Mouse (Mus musculus) ES-E14 (cell line): ENCODE data around the gene Tnfrsf23.
"Not testable (repeated sequence)": the region's sequence is repeated elsewhere in the genome, so short reads cannot be mapped to it uniquely, and the experiment has no call there.

Experiments used
- HCFC1 ChIP-seq: IDR thresholded peaks from 2 replicates; pipeline ENCODE4 v1.6.1; 2012; ENCODE audit warnings: low read length, inconsistent platforms, borderline replicate concordance; ENCODE audit not compliant: insufficient read depth
- MAFK ChIP-seq: IDR thresholded peaks from 2 replicates; pipeline ENCODE4 v1.6.1; 2014; ENCODE audit warnings: mild to moderate bottlenecking, low read depth, low read length, inconsistent platforms; ENCODE audit not compliant: insufficient read depth

- not testable (repeated sequence) for TF ChIP-seq MAFK, HCFC1
Observed at GRCm38 (mm10) chr7:143686676-143687075, 1.0 kb upstream of the Tnfrsf23 start.
